Mouse (Mus musculus): ENCODE measurements around the gene 0610012G03Rik.
"Not testable (repeated sequence)": the region's sequence is repeated elsewhere in the genome, so short reads cannot be mapped to it uniquely, and the experiment has no call there.

The 0610012G03Rik gene

DNA sequence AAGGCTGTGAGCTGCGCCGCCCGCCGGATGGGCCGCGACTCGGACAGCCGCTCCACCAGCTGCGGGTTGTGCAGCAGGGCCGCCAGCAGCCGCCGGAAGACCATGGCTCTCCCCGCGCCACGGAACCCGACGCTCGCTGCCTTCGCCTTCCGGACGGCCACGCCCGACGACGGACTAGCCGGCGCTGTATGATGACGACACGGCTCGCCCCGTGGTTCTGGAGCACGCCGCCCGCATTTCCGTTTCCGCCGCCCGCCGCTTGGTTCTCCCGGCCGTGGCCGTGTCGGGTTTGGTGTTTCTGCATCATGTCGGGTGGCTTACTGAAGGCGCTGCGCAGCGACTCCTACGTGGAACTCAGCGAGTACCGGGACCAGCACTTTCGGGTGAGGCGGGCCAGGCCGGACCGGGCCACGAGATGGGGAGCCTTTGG lies at the start of gene 0610012G03Rik, which contains the start of gene Ncbp2:
Gene 0610012G03Rik (minus strand): TSS at position 150 of the 430 bp plus-strand sequence.
Gene Ncbp2 (plus strand): TSS at position 169 of the 430 bp plus-strand sequence.
- DNase-seq (ENCODE audit: extremely low spot score, low read depth, low spot score) = peak; percentile 72

DNA sequence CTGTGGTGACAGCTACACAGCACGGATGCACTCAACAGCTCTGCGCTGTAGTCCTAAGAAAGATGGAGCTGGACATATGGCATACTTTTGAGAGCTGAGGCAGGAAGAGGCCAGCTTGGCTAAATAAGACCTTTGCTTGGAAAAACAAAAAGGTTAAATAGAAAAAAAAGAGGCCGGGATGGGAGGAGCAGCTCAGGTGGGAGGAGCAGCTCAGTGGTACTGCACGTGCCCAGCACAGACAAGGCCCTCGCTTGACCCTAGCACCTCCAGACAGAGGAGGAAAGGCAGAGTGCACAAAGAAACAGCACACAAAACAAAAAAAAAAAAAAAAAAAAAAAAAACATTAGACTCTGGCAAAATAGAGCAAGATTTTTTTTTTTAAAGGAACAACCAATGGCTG lies 48.1 kb upstream of the 0610012G03Rik start:
- DNase-seq (ENCODE audit: extremely low spot score, low read depth, low spot score) = no peak

DNA sequence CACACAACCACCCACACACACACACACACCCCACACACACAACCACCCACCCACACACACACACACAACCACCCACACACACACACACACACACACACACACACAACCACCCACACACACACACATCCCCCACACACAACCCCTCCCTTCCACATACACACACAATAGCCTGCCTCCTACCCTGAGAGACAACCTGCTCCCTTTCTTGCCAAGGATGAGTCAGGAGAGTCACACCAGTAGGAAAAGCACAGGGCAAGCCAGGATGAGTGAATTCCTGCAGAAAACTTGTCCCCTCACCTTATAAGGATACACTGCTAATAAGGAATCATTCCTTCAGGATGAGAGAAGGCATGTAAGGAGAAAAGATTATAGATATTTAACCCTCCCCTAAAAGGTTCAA lies 45.7 kb upstream of the 0610012G03Rik start:
- no peak for DNase-seq (ENCODE audit: extremely low spot score, low read depth, low spot score)

DNA sequence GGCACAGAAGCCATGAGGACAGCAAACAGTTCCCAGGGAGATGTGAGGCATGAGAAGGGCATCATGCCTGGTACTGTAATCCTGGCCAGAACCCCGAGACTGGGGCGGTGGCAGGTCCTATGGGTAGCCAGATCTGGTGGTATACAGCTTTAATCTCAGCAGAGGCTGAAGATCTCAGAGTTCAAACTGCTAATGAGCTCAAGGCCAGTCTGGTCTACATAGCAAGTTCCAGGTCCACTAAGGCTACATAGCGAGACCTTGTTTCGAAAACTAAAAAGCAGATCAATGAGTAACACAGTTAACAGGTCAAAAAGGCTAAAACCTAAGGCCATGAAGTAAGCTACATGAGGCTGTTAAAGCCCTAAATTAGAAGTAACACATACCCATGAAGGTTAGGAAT lies 44.9 kb upstream of the 0610012G03Rik start:
- no peak for DNase-seq (ENCODE audit: extremely low spot score, low read depth, low spot score)

DNA sequence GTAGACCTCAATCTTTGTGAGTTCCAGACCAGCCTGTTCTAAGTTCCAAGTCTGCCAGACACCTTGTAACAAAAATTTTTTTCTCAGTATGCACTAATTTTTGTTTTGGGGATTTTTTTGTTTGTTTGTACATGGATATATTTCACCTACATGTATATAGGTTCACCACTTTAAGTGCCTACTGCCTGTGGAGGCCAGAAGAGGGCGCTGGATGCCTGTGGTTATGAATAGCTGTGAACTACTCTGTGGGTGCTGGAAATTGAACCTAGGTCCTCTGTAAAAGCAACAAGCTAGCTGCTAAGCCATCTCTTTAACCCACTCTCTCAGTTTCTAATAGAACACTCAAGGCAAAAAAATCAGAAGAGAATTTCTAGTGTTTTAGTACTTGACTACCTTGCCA lies 43.7 kb upstream of the 0610012G03Rik start:
- DNase-seq (ENCODE audit: extremely low spot score, low read depth, low spot score) = no peak

DNA sequence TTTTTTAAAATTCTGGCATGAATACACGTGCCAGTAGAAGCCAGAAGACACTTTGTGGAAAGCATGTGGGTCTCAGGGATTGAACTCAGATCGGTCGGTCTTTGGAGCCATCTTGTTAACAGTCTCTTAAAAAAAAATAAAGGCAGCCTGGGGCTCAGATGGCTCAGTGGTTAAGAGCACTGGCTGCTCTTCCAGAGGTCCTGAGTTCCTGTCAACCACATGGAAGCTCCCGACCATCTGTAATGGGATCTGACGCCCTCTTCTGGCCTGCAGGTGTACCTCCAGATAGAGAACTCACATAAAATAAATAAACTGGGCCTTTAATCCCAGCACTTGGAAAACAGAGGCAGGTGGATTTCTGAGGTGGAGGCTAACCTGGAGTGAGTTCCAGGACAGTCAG lies 32.7 kb upstream of the 0610012G03Rik start:
- DNase-seq (ENCODE audit: extremely low spot score, low read depth, low spot score) = no peak

DNA sequence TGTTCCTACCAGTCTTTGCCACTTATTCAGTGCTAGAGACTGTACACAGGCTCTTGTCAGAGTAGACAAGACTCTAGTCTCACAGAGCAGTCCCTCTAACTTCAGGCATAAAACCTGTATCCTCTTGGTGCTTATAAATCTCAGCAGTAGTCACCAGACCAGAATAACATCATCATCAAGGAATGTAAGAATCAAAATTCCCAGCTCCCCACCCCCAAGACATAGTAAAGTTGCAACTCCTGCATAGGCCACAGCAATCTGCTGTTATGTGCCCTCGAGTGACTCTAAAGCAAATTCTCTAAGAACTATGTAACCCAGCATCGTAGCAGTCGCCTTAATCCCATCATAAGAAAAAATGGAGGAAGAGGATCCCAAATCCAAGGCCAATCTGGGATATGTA lies 31.2 kb upstream of the 0610012G03Rik start:
- DNase-seq (ENCODE audit: extremely low spot score, low read depth, low spot score) = no peak

DNA sequence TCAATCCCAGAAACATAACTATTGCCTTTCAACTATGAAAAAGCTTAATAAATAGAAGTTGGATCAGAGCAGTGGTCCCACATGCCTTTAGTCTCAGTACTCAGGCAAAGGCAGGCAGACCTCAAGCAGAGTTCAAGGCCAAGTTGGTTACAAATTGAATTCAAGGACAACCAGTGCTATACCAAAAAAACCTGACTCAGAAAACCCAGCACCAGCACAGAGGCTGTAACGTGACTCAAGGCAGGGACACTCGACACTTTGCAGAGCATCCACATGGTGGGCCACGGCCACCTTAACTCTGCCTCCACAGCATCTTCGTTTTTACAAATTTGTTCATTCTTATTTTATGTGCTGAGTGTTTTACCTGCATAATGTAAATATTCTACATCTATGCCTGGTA lies 27.0 kb upstream of the 0610012G03Rik start:
- no peak for DNase-seq (ENCODE audit: extremely low spot score, low read depth, low spot score)

DNA sequence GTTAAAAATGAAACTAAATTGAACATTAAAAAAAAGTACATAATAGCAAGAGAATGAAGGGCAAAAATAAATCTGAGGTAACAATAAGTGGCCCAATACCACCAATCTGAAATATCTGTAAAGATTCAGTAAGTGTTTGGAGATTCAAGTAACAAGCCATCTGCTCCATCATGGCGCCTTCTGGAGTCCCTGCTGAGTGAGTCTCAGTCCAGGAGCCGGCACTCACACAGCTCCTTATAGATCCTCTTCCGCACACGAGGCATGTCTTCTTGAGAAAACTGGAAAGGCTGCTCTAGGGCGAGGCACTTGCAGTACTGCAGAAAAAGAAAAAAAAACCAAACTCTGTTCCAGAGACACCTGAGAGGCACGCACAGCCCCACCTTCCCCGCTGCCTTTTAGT lies 14.9 kb upstream of the 0610012G03Rik start:
- DNase-seq (ENCODE audit: extremely low spot score, low read depth, low spot score) = no peak

DNA sequence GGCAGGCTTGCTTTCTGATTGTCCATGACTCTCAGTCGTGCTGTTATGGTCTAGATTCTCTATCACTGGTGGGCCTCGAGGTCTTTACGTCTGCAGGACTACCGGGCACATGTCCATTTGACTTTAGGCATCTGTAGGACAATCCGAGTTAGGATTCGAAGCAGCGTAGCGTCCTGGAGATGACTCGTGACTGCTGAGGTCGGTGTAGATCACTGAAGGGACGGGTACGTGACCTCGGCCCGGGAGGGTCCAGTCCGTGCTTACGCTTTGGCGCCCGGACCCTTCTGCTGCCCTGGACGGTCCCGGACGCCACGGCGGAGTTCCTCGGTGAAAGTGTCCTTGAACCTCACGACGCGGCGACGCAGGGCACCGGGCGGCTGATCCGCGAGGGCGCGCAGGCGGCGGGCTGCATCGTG lies 385 bp downstream of the 0610012G03Rik start:
- no peak for DNase-seq (ENCODE audit: extremely low spot score, low read depth, low spot score)

DNA sequence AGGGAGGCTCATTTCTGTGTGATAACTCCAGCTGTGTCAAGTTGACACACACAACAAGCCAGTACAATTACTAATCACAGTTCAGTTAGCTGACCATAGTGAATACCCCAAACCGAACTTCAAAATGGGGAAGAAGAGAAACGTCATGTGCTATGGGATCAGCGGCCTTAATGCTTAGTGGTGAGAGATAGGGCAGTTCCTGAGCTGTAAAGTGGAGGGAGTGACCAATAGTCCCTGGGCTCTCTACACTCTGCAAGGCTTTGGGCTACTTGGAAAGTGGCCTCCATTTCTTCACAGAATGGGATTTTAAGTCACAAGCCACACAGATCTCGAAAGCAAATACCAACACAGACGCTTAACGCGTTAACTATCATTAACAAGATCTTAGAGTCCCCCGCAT lies 961 bp downstream of the 0610012G03Rik start:
- DNase-seq (ENCODE audit: extremely low spot score, low read depth, low spot score) = no peak

DNA sequence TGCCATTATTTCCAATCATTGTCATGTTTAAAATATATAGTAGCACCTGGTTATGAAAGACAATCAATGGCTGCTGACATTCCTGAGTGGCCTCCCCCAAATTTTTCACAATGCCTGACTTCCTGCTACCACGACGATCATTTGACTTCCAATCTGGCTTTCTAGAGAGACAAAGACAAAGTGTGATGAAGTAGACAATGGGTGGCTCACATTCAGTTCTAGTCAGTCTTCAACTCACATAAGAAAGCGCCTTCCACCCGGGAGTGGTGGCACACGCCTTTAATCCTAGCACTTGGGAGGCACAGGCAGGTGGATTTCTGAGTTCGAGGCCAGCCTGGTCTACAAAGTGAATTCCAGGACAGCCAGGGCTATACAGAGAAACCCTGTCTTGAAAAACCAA lies 2.3 kb downstream of the 0610012G03Rik start:
- DNase-seq (ENCODE audit: extremely low spot score, low read depth, low spot score) = not testable (repeated sequence)

DNA sequence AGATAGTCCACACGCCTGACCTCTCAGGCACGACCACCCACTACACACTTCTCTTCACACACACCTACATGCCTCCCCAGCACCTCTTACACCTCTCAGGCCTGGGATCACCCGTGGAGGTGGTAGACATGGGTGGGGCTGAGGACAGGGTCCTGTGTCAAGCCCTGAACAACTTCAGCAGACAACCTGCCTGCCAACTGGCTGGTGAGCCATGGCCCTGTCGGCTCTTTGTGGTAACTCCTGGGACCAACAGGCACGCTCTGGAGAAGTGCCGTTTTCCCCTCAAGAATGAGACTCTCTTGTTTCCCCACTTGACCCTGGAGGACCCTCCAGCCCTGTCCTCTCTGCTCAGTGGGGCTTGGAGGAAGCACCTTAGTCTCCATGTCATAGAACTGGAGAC lies 2.9 kb downstream of the 0610012G03Rik start:
- DNase-seq (ENCODE audit: extremely low spot score, low read depth, low spot score) = no peak

DNA sequence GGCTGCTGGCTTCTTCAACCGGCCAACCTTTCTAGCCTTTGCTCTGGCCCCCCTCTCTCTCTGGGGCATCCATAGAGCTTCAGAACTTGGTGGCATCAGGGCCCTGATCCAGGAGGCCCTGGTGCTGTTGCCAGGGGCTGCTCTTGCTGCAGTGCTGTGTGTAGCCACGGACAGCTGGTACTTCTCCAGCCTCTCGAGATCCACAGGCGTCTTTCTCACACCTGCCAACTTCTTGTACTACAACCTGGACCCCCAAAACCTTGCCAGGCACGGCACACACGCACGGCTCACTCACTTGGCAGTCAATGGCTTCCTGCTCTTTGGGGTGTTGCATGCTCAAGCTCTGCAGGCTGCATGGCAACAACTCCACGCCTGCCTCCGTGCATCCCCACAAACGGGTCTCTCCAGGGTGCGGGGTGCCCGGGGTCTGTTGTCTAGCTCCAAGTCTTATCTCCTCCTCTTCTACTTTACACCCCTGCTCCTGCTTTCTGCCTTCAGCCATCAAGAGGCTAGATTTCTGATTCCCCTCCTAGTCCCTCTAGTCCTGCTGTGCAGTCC lies 3.5 kb downstream of the 0610012G03Rik start:
- DNase-seq (ENCODE audit: extremely low spot score, low read depth, low spot score) = no peak

DNA sequence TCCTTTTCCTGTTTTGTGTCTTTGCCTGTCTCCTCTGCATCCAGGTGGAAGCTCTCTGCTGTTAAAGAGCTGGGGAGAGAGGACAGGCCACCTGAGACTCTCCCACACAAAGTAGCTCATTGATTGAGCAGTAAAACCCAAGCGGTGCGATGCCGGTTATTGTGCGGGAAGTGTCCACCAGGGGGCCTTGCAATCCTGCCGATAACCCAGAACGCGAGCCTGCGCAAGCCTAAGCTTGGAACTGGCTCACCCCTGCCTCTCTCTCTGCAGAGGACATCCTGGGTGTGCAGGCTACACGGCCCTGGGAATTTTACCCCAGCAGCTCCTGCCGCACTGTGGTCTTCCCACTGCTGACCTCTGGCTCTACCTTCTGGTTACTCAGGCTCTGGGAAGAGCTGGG lies 4.3 kb downstream of the 0610012G03Rik start:
- DNase-seq (ENCODE audit: extremely low spot score, low read depth, low spot score) = no peak

DNA sequence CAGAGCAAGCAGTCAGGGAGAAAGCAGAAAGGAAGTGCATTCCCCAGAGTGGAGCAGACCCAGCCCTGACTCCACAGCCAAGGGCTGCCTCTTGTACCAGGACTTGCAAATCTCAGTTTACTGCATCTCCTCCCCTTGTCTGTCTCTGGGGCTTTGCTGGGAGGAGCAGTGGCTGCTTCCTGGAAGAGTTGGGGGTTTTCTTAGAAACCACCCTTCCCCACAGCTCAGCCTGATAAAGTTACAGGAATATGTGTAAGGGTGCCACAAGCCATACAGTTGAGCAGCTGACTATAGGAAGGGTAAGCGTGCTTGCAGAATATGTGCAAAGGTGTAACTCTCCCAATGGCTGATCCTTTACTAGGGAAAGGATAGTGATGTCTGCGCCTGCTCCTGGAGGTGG lies 7.7 kb downstream of the 0610012G03Rik start:
- no peak for DNase-seq (ENCODE audit: extremely low spot score, low read depth, low spot score)

DNA sequence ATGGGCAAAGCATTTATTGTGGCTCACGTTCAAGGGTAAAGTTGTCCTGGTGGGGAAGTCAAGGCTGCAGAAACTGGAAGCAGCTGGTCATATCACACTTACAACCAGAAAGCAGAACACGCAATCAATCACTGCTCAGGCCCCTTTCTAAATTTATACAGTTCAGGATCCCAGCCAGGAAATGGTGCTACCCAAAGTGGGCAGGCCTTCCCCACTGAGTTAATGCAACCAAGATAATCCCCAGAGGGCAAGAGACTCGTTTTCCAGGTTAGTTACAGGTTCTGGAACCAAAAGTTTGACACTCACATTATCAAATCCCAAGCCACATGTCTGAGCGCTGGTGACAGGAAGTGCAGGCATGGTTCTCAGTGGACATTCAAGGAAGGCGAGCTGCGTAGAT lies 9.4 kb downstream of the 0610012G03Rik start:
- no peak for DNase-seq (ENCODE audit: extremely low spot score, low read depth, low spot score)

DNA sequence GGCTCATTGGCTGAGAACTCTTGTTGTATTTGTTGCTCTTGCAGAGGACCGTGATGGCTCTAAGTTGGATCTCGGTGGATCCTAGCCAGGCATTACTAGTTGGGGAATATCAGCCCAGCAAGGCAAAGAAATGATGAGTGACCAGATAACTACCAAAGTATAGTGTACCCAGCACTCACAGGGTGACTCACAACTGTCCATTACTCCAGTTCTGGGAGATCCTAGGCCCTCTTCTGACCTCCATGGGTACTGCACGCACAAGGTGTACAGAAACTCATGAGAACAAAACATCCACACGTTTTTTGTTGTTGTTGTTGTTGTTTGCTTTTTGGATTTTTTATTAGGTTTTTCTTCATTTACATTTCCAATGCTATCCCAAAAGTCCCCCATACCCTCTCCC lies 11.7 kb downstream of the 0610012G03Rik start:
- no peak for DNase-seq (ENCODE audit: extremely low spot score, low read depth, low spot score)

DNA sequence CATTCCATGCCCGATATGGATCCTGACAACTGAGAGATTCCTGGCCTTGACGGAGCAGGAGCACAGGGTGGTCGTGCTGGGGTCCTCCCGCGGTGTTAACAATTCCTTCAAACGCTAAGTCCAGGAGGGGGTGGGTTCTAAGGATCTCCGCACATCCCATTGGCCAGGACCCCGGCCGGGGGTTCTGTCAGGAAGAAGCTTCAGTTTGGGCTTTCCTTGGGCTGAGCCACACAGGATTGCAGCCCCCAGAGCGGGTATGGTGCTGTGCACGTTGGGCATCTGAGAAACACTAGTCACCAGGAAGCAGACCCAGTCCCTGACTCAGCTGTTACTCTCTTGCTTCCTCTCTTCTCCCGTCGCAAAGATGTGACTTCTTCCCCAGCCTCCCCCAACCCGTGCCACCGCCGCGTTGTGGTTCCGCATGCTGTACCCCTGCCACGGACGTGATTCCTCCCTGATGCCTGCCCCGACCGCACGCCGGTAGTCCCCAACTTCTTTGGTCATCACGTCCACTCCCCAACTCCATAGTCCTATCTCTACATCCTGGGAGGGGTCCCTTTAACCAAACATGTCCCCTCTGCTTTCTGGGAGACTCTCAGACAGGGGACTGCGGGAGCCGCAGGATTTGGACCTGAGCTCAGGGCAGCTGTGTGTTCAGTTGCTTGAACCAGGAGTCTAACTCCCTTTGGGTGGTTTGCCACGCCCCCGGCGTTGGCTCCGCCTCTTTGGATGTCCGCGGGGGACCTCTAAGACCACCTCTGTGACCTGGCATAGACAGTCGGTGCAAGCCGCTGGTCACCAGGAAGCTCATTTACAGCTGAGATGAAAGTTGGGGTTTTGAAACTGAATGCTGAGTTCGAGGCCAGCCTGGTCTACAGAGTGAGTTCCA lies 13.0 kb downstream of the 0610012G03Rik start:
- DNase-seq (ENCODE audit: extremely low spot score, low read depth, low spot score) = no peak

DNA sequence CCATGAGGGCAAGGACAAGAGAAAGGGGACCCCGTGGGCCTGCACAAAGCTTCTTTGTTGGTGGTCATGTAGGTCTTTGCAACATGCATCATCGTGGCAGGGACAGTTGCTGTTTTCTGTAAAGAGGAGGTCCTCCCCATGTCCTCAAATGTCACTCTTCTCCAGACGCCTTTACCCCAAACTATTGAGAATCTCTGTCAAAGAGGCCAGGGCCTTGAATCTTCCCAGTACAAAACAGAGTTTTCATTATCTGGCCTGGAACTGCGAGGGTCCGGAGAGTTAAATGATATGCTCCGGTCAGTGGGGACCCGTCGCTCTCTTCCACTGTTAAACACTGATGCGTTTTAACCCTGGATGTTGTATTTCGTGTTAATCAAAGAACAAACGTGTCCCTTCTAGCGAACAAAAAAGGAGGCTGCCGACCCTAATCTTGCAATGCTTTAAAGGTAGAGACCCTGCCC lies 13.7 kb downstream of the 0610012G03Rik start:
- DNase-seq (ENCODE audit: extremely low spot score, low read depth, low spot score) = no peak

DNA sequence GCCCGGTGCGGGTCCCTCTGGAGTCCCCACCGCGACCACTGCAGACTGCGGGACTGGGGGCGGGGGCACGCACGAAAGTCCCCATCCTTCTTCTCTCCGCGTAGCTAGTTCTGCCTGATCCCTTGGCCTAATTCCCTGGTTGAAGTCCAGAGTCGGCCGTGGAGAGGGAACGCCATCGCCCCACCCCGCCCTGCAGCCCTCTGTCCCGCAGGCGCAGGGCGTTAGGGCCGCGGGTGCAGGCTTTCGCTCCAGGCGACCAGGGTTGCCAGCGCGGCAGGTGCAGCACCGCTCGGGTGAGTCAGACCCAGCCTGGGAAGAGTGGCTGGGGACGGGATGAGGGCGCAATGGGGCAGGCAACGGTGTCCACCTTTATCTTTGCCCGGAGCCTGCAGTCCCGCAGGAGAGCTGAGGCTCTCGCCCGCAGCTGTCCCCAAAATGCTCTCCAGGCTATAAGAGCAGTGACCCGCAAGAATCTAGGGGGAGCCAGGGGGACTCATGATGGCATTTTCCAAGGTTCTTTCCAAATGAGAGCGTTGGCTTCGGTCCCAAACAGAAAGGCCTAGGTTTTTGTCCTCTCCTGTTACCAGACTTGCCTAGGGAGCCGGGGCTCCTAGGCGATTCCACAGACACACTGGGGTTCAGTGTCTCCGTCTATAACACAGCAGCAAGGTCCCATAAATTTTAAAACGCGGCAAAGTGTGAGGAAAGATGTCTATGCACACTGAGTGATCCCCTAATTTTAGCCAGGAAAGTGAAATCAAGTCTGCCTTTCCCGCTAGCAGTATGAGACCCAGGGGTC lies 14.3 kb downstream of the 0610012G03Rik start, which contains the start of gene Pigz:
Gene Pigz (plus strand): TSS at position 101 of the 799 bp plus-strand sequence.
- DNase-seq (ENCODE audit: extremely low spot score, low read depth, low spot score) = no peak
